Mouse (Mus musculus): Measurements from ENCODE around the gene Wwtr1. TPM values are rescaled to one million over a fixed set of nuclear protein-coding genes. Genes with fewer than 3 reads are reported as not detected.

The Wwtr1 gene
- polyA plus RNA-seq, 1 experiment from 2014 or later = 11.2 TPM

- Histone ChIP-seq H3K4me2 (ENCODE audit: low read depth, severe bottlenecking) (no peak overlapping the region), H3K9ac (ENCODE audit: low read length) (no peak overlapping the region), H3K9me3 (ENCODE audit: control insufficient read depth, low read length) (no peaks in the 10 kb centered on the region), H3K27ac (replicated peaks; ENCODE audit: low read depth, low read length) (no peak overlapping the region), H3K27me3 (ENCODE audit: control insufficient read depth, insufficient read depth, low read length) (no peaks in the 10 kb centered on the region), H3K4me1 (ENCODE audit: control insufficient read depth, insufficient read depth, low read length) (no peaks in the 10 kb centered on the region), H3K36me3 (ENCODE audit: control insufficient read depth, insufficient read depth, low read length) (no peaks in the 10 kb centered on the region), H3K4me3 (ENCODE audit: low read depth, low read length) (no peak overlapping the region)
- WGBS = 77% methylated on average over 7 of the region's 7 CpGs
- no peak for DNase-seq (ENCODE audit: low spot score)
- ATAC-seq (ENCODE audit: insufficient number of reproducible peaks, low FRiP score, low TSS enrichment, low read depth) = no peak
Observed at GRCm38 (mm10) chr3:57596566-57596965, 20.9 kb upstream of the Wwtr1 start.

DNA sequence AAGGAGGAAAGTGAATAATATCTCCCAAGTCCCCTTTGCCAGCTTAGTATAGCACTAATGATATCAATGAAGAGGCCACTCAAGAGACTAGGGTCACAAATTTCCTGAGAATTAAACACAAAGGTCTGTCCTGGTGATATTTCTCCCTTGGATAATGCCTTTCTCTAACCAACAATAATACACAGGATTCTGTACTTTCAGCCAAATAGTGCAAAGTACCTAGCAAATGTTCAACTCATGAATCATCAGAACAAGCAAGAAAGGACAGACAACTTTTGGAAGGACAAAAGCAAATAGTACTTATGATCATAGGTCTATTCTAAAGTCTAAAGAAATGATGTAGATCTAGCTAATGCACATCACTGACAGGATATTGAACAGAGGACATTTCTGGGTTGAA is 19.8 kb upstream of the Wwtr1 start:
- no peak for ATAC-seq (ENCODE audit: insufficient number of reproducible peaks, low FRiP score, low TSS enrichment, low read depth)
- H3K36me3 ChIP-seq (ENCODE audit: control insufficient read depth, insufficient read depth, low read length) = no peaks in the 10 kb centered on the region
- DNase-seq (ENCODE audit: low spot score) = no peak

GRCm38 (mm10) chr3:57585967-57586366 is 10.3 kb upstream of the Wwtr1 start:
- H3K4me3 ChIP-seq (ENCODE audit: low read depth, low read length) = no peak overlapping the region
- no peaks in the 10 kb centered on the region for H3K9me3 ChIP-seq (ENCODE audit: control insufficient read depth, low read length)
- no peak overlapping the region for H3K4me2 ChIP-seq (ENCODE audit: low read depth, severe bottlenecking)
- WGBS = 82% methylated on average over 6 of the region's 6 CpGs
- no peaks in the 10 kb centered on the region for H3K36me3 ChIP-seq (ENCODE audit: control insufficient read depth, insufficient read depth, low read length)
- H3K27ac ChIP-seq (replicated peaks; ENCODE audit: low read depth, low read length) = no peak overlapping the region
- no peak for DNase-seq (ENCODE audit: low spot score)
- no peaks in the 10 kb centered on the region for H3K27me3 ChIP-seq (ENCODE audit: control insufficient read depth, insufficient read depth, low read length)
- no peak for ATAC-seq (ENCODE audit: insufficient number of reproducible peaks, low FRiP score, low TSS enrichment, low read depth)
- H3K4me1 ChIP-seq (ENCODE audit: control insufficient read depth, insufficient read depth, low read length) = no peaks in the 10 kb centered on the region
- no peak overlapping the region for H3K9ac ChIP-seq (ENCODE audit: low read length)

More for the DNA sequence above, 19.8 kb upstream of the Wwtr1 start:
- no peaks in the 10 kb centered on the region for H3K9me3 ChIP-seq (ENCODE audit: control insufficient read depth, low read length)
- no peak overlapping the region for H3K4me2 ChIP-seq (ENCODE audit: low read depth, severe bottlenecking)
- H3K4me1 ChIP-seq (ENCODE audit: control insufficient read depth, insufficient read depth, low read length) = no peaks in the 10 kb centered on the region
- H3K27ac ChIP-seq (replicated peaks; ENCODE audit: low read depth, low read length) = no peak overlapping the region
- no peaks in the 10 kb centered on the region for H3K27me3 ChIP-seq (ENCODE audit: control insufficient read depth, insufficient read depth, low read length)
- no peak overlapping the region for H3K9ac ChIP-seq (ENCODE audit: low read length)
- no peak overlapping the region for H3K4me3 ChIP-seq (ENCODE audit: low read depth, low read length)

GRCm38 (mm10) chr3:57583533-57583932 is 7.8 kb upstream of the Wwtr1 start:
- Histone ChIP-seq H3K4me2 (ENCODE audit: low read depth, severe bottlenecking) (no peak overlapping the region), H3K27ac (replicated peaks; ENCODE audit: low read depth, low read length) (no peak overlapping the region), H3K4me3 (ENCODE audit: low read depth, low read length) (no peak overlapping the region), H3K9ac (ENCODE audit: low read length) (no peak overlapping the region), H3K36me3 (ENCODE audit: control insufficient read depth, insufficient read depth, low read length) (no peaks in the 10 kb centered on the region), H3K4me1 (ENCODE audit: control insufficient read depth, insufficient read depth, low read length) (no peaks in the 10 kb centered on the region), H3K9me3 (ENCODE audit: control insufficient read depth, low read length) (no peaks in the 10 kb centered on the region), H3K27me3 (ENCODE audit: control insufficient read depth, insufficient read depth, low read length) (no peaks in the 10 kb centered on the region)
- DNase-seq (ENCODE audit: low spot score) (no peak), ATAC-seq (ENCODE audit: insufficient number of reproducible peaks, low FRiP score, low TSS enrichment, low read depth) (no peak)
- 68% methylated on average over 4 of the region's 4 CpGs for WGBS

GRCm38 (mm10) chr3:57580426-57581195 is 4.9 kb upstream of the Wwtr1 start:
- peaks cover 5% of the 10 kb centered on the region; the same call in 1 of the 2 replicates for H3K4me1 ChIP-seq (ENCODE audit: control insufficient read depth, insufficient read depth, low read length)
- H3K27me3 ChIP-seq (ENCODE audit: control insufficient read depth, insufficient read depth, low read length) = no peaks in the 10 kb centered on the region
- H3K9me3 ChIP-seq (ENCODE audit: control insufficient read depth, low read length) = no peaks in the 10 kb centered on the region
- H3K4me2 ChIP-seq (ENCODE audit: low read depth, severe bottlenecking) = no peak overlapping the region
- no peak overlapping the region for H3K9ac ChIP-seq (ENCODE audit: low read length)
- no peak overlapping the region for H3K4me3 ChIP-seq (ENCODE audit: low read depth, low read length)
- ATAC-seq (ENCODE audit: insufficient number of reproducible peaks, low FRiP score, low TSS enrichment, low read depth) = no peak
- H3K36me3 ChIP-seq (ENCODE audit: control insufficient read depth, insufficient read depth, low read length) = no peaks in the 10 kb centered on the region
- WGBS = 93% methylated on average over 10 of the region's 10 CpGs
- H3K27ac ChIP-seq (replicated peaks; ENCODE audit: low read depth, low read length) = no peak overlapping the region
- DNase-seq (ENCODE audit: low spot score) = no peak

DNA sequence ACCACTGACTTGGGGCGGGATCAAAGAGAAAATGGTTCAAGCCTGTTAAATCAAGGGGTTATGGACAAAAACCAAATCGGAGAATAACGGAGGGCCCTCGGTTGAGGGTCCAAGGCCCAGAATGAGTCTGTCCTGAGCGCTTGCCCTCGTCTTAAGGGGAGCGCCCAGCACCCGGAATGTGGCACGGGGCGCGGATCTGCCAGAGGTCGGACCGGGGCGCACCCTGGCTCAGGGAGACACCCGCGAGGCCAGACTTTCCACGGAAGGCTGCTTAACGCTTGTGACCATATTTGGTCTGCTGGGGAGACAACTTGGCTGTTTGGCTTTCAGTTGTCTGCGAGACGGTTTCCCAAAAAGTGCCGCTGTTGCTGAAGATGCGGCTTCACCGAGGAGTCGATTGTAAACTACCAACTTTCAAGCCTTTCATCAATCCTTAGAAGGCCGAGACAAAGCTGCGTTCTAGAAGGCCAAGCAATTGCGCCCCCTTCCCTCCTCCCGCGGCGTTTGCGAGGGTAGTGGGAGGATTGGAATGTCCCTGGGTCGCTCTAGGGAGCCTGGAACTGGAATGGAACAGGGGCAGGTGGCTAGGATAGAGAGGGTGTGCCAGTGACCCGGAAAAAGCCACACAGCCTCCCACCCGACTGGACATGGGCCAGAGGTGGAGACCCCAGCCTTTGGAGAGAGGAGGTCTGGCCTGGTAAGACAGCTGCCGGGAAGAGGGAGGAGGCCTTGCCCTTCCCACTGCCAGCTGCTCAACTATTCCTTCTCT is 530 bp upstream of the Wwtr1 start:
- no peaks in the 10 kb centered on the region for H3K27me3 ChIP-seq (ENCODE audit: control insufficient read depth, insufficient read depth, low read length)
- ATAC-seq (ENCODE audit: insufficient number of reproducible peaks, low FRiP score, low TSS enrichment, low read depth) (peak; percentile 72), DNase-seq (ENCODE audit: low spot score) (peak; percentile 79)
- H3K4me2 ChIP-seq (ENCODE audit: low read depth, severe bottlenecking) = peak overlapping the region; percentile 92
- H3K27ac ChIP-seq (replicated peaks; ENCODE audit: low read depth, low read length) = peak overlapping the region; percentile 62; the same call in 1 of the 2 replicates
- 1% methylated on average over 35 of the region's 35 CpGs for WGBS
- no peaks in the 10 kb centered on the region for H3K9me3 ChIP-seq (ENCODE audit: control insufficient read depth, low read length)
- H3K36me3 ChIP-seq (ENCODE audit: control insufficient read depth, insufficient read depth, low read length) = no peaks in the 10 kb centered on the region
- H3K4me1 ChIP-seq (ENCODE audit: control insufficient read depth, insufficient read depth, low read length) = peaks cover 5% of the 10 kb centered on the region; the same call in 1 of the 2 replicates
- peak overlapping the region; percentile 76 for H3K4me3 ChIP-seq (ENCODE audit: low read depth, low read length)
- H3K9ac ChIP-seq (ENCODE audit: low read length) = peak overlapping the region; percentile 78

DNA sequence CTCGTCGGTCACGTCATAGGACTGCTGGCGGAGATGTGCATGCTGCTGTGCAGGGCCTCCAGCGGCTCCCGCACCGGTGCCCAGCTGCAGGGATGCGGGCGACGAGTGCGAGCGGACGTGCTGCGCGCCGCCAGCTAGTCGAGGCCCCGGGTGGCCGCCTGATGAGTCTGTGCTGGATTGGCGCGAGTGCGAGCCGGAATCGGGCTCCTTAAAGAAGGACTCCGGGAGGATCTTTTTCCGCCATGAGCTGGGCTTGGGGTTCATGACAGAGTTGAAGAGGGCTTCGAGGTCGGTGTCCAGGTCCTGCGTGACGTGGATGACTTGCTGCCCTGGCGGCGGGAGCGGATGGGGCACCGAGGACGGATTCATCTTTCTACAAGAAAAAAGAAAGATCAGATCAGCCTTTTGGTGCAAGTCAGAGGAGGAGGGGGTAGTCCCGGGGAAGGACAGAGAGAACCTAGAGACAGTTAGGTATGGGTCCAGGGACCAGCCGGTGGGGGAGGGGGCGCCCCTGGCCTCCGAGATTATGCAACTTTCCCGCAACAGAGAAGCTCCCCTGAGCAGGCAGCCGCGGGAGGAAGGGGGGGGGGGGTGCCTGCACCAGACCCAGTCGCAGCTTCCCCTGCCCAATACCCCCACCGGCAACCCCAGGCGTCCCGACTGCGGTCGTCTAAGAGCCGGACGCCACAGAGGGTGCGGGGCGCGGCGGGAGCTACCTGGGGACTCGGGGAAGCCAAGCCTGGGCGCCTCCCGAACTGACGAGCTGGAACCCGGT is 638 bp downstream of the Wwtr1 start:
- peak overlapping the region; percentile 92 for H3K4me2 ChIP-seq (ENCODE audit: low read depth, severe bottlenecking)
- WGBS = under 1% methylated on average over 54 of the region's 59 CpGs
- peak overlapping the region; percentile 78 for H3K9ac ChIP-seq (ENCODE audit: low read length)
- peak; percentile 67 for ATAC-seq (ENCODE audit: insufficient number of reproducible peaks, low FRiP score, low TSS enrichment, low read depth)
- no peak overlapping the region; the same call in 1 of the 2 replicates for H3K27ac ChIP-seq (replicated peaks; ENCODE audit: low read depth, low read length)
- DNase-seq (ENCODE audit: low spot score) = peak; percentile 72
- H3K36me3 ChIP-seq (ENCODE audit: control insufficient read depth, insufficient read depth, low read length) = no peaks in the 10 kb centered on the region
- no peaks in the 10 kb centered on the region for H3K27me3 ChIP-seq (ENCODE audit: control insufficient read depth, insufficient read depth, low read length)
- H3K4me3 ChIP-seq (ENCODE audit: low read depth, low read length) = peak overlapping the region; percentile 76
- H3K9me3 ChIP-seq (ENCODE audit: control insufficient read depth, low read length) = no peaks in the 10 kb centered on the region
- peaks cover 5% of the 10 kb centered on the region; the same call in 1 of the 2 replicates for H3K4me1 ChIP-seq (ENCODE audit: control insufficient read depth, insufficient read depth, low read length)

- H3K27me3 ChIP-seq (ENCODE audit: control insufficient read depth, insufficient read depth, low read length) = no peaks in the 10 kb centered on the region
- peak overlapping the region; percentile 76 for H3K4me3 ChIP-seq (ENCODE audit: low read depth, low read length)
- ATAC-seq (ENCODE audit: insufficient number of reproducible peaks, low FRiP score, low TSS enrichment, low read depth) (no peak), DNase-seq (ENCODE audit: low spot score) (no peak)
- H3K4me1 ChIP-seq (ENCODE audit: control insufficient read depth, insufficient read depth, low read length) = peaks cover 5% of the 10 kb centered on the region; the same call in 1 of the 2 replicates
- H3K9ac ChIP-seq (ENCODE audit: low read length) = no peak overlapping the region
- H3K27ac ChIP-seq (replicated peaks; ENCODE audit: low read depth, low read length) = no peak overlapping the region
- WGBS = 45% methylated on average over 14 of the region's 14 CpGs
- no peaks in the 10 kb centered on the region for H3K9me3 ChIP-seq (ENCODE audit: control insufficient read depth, low read length)
- H3K36me3 ChIP-seq (ENCODE audit: control insufficient read depth, insufficient read depth, low read length) = no peaks in the 10 kb centered on the region
- H3K4me2 ChIP-seq (ENCODE audit: low read depth, severe bottlenecking) = peak overlapping the region; percentile 92
Observed at GRCm38 (mm10) chr3:57573898-57574570, 1.7 kb downstream of the Wwtr1 start.

Measured in limb, embryonic 11.5 days (tissue).